Mouse (Mus musculus) CD4-positive naive resting alpha-beta T cell, adult 76 days (primary cell): ENCODE measurements around the gene Hsd11b2. TPM values are rescaled to one million over a fixed set of nuclear protein-coding genes. Genes with fewer than 3 reads are reported as not detected.

Experiments used
- total RNA-seq: library from RNA; stranded (reverse); gene quantifications from one replicate; pipeline ENCODE4 v1.2.4, GENCODE M21; 2023

Hsd11b2 gene
- not detected for total RNA-seq

GRCm38 (mm10) chr8:105518436-105519313, at the start of gene Hsd11b2:
Gene Hsd11b2 (plus strand): TSS chr8:105518755.

GRCm38 (mm10) chr8:105471314-105472015, 47.1 kb upstream of the Hsd11b2 start, which contains the start of gene Tppp3:
Gene Tppp3 (minus strand): TSS chr8:105471526.

GRCm38 (mm10) chr8:105496439-105497180, 21.9 kb upstream of the Hsd11b2 start, which contains the start of gene Zdhhc1:
Gene Zdhhc1 (minus strand): TSS chr8:105496902.

GRCm38 (mm10) chr8:105565952-105566702, 47.6 kb downstream of the Hsd11b2 start, which contains the start of gene Atp6v0d1:
Gene Atp6v0d1 (minus strand): TSS chr8:105566047.

Other genes starting within 250 kb of the Hsd11b2 start
- gene Hsf4, start 249.0 kb upstream of the Hsd11b2 start, total RNA-seq = 0.94 TPM
- not detected for gene Nol3, start 242.6 kb upstream of the Hsd11b2 start, total RNA-seq
- gene 4931428F04Rik, start 228.9 kb upstream of the Hsd11b2 start, total RNA-seq = 5.0 TPM
- gene Exoc3l, start 222.7 kb upstream of the Hsd11b2 start, total RNA-seq = 0.67 TPM
- 90.3 TPM for gene E2f4, start 221.1 kb upstream of the Hsd11b2 start, total RNA-seq
- 4.6 TPM for gene Elmo3, start 213.2 kb upstream of the Hsd11b2 start, total RNA-seq
- 5.3 TPM for gene Lrrc29, start 192.5 kb upstream of the Hsd11b2 start, total RNA-seq
- gene Tmem208, start 192.4 kb upstream of the Hsd11b2 start, total RNA-seq = 25.6 TPM
- 17.7 TPM for gene Fhod1, start 170.8 kb upstream of the Hsd11b2 start, total RNA-seq
- gene Slc9a5, start 169.9 kb upstream of the Hsd11b2 start, total RNA-seq = 0.82 TPM
- not detected for gene Plekhg4, start 145.5 kb upstream of the Hsd11b2 start, total RNA-seq
- not detected for gene Kctd19, start 105.3 kb upstream of the Hsd11b2 start, total RNA-seq
- not detected for gene Lrrc36, start 105.2 kb upstream of the Hsd11b2 start, total RNA-seq
- 0.82 TPM for gene Tppp3, start 47.2 kb upstream of the Hsd11b2 start, total RNA-seq
- gene Zdhhc1, start 21.9 kb upstream of the Hsd11b2 start, total RNA-seq = 4.3 TPM
- 82.3 TPM for gene Atp6v0d1, start 47.3 kb downstream of the Hsd11b2 start, total RNA-seq
- 19.3 TPM for gene Ripor1, start 86.5 kb downstream of the Hsd11b2 start, total RNA-seq
- 147 TPM for gene Ctcf, start 117.8 kb downstream of the Hsd11b2 start, total RNA-seq
- not detected for gene Agrp, start 118.6 kb downstream of the Hsd11b2 start, total RNA-seq
- gene Carmil2, start 167.5 kb downstream of the Hsd11b2 start, total RNA-seq = 141 TPM
- 53.3 TPM for gene Acd, start 182.3 kb downstream of the Hsd11b2 start, total RNA-seq
- gene Pard6a, start 182.4 kb downstream of the Hsd11b2 start, total RNA-seq = 8.4 TPM
- not detected for gene 4933405L10Rik, start 188.9 kb downstream of the Hsd11b2 start, total RNA-seq
- 1.3 TPM for gene Enkd1, start 189.5 kb downstream of the Hsd11b2 start, total RNA-seq
- 2.9 TPM for gene Gfod2, start 239.9 kb downstream of the Hsd11b2 start, total RNA-seq